Mouse (Mus musculus): ENCODE measurements around the gene Gm47995.
"Not testable (repeated sequence)": the region's sequence is repeated elsewhere in the genome, so short reads cannot be mapped to it uniquely, and the experiment has no call there.

Gm47995 gene

DNA sequence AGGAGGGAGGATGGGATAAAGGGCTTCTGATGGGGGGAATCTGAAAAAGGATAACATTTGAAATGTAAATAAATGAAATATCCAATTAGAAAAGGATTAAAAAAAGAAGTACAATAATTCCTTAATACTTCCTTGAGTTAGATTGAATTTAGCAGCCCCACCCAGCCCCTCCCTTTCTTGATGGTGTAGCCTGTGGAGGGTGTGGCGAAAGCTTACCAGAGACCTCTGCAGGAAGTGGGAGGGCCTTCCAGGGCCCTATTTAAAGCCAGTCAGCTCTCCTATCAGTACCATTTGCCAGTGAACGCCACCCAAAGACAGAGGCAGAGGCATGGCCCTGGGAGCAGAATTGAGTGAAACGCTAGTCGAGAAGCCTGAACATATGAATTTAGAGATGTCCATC lies at the start of gene Gm47995:
TSS of gene Gm47995 (plus strand) at position 329 of the 400 bp plus-strand sequence.
- DNase-seq (ENCODE audit: low spot score in 2 of 2), result not testable (repeated sequence)

DNA sequence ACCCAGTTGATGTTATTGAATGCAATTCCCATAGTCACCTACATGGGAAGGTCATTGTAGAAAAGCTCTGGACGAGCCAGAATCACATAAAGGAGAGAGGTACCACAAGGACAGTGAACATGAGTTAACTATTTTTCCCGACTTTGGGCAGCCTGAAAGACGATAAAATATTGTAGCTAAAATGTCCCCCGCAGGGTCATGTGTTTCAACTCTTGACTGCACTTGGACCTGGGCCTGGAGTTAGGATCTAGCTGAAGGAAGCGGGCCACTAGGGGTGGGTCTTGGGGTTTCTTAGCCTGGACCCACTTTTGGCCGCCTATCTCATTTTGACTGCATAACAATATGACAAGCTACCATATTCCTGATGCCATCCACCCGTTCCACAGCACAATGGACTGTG lies 48.0 kb upstream of the Gm47995 start:
- no peak for DNase-seq (ENCODE audit: low spot score in 2 of 2)

DNA sequence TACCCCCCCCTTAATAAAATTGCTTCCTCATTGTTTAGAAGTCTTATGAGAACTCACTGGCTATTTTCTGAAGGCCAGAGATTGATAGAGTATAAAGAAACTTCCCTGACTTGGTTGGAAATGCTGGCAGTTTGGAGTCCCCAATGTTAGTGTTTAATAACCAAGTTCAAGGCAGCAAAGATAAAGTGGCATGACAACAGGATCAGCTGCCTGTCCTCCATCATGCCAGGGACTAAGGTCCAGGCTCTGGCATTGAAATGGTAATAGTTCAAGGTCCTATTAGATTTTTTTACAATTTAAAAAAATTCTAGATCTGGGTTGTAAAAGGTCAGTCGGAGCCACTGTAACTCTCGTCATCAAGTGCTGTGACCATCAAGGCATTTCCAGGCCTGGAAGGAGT lies 47.2 kb upstream of the Gm47995 start:
- DNase-seq (ENCODE audit: low spot score in 2 of 2), result no peak

GRCm38 (mm10) chr1:151153056-151153652 lies 45.1 kb upstream of the Gm47995 start:
- DNase-seq (ENCODE audit: low spot score in 2 of 2), result no peak

- DNase-seq (ENCODE audit: low spot score in 2 of 2), result not testable (repeated sequence)
Observed at GRCm38 (mm10) chr1:151154131-151154530, 44.1 kb upstream of the Gm47995 start.

DNA sequence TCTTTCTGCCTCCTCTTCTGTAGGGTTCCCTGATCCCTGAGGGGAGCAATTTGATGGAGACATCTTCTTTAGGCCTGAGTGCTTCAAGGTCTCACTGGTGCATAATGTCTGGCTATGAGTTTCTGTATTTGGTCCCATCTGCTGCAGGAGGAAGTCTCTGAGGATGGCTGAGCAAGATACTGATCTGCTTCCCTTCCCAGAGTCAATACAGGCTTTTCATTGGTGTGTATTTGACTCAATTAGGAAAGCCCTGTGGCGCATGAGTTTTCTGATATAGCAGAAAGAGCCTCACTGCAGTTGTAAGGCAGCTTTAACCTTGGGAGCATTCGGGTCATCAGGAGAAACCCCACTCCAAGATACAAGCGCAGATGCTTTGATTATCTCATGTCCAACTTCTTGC lies 42.1 kb upstream of the Gm47995 start:
- no peak for DNase-seq (ENCODE audit: low spot score in 2 of 2)

DNA sequence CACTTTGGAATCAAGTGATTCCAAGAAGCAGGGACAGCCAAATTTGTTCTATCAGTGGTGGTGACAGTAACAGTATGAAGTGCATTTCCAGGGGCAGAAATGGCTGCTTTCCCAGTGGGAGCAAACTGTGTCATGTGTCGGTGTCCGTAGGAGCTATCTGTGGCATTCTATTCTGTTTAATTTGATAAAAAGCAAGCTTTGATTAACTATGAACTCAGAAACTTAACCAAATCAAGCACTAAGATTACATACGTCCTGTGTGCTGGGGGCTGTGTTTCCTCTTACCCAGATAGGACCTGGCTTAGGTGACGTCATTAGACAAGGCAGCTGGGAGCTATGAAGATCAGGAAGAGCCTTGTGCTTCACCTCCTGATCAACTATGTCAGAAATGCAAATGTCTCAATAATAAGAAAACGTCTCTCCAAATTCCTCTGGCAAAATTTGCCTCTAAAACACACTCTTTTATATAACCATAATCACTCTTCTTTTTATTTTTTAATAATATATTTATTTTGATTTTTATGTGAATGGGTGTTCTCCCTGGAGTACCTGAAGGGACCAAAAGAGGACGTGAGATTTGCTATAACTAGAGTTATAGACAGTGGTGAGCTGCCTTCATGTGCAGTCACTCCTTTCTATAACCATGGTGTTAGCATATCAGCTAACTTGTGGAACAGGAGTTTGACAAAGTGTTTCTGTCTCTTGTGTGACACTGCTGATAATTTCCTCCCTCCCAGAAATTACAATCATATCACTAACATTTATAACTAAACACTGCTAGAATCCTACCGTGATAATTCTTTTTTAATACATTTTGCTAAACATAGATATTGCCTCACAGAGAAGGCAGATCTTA lies 41.2 kb upstream of the Gm47995 start:
- no peak for DNase-seq (ENCODE audit: low spot score in 2 of 2)

DNA sequence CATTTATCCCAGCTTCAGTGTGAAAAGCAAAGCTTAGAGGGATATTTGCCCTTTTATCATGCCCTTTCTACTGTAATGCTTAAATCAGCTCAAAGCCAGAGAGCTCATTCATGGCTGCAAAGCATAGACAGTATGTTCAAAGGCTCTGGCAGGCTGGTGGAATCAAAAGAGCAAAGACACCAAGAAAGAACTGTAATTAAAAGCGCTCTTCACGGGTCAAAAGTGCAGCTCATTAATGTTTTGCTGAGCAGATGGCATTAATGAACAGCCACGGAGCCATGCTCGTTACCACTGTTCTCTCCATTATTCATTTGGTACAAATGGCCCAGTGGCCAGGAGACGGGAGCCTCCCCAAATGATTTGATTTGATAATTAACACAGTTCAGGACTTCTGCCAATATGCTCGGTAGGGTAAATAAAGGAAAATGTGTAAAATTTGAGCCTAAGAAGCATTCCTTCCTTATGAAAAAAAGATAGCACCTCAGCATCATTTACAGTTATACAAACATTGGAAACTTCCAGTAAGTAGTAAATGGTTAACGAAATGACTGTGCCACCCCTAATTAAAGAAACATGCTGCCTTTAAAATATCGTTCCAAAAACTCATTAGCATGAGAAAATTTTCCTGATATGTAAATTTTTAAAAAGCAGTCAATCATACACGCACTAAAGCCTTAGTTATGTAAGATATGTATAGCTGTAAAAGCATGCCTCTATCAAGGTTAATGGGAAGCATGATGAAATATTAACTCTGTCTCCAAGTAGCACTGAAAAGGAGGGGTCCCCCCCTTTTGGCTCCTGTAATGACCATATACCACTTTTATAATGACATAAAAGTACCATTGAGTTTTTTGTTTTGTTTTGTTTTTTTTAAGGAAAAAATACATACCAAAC lies 40.0 kb upstream of the Gm47995 start:
- no peak for DNase-seq (ENCODE audit: low spot score in 2 of 2)

- DNase-seq (ENCODE audit: low spot score in 2 of 2), result no peak
Observed at GRCm38 (mm10) chr1:151158857-151159510, 39.3 kb upstream of the Gm47995 start.

GRCm38 (mm10) chr1:151166031-151166430 lies 32.2 kb upstream of the Gm47995 start:
- DNase-seq (ENCODE audit: low spot score in 2 of 2), result no peak

GRCm38 (mm10) chr1:151167297-151168047 lies 30.8 kb upstream of the Gm47995 start:
- peak in 1 of 2 experiments; percentile 6 for DNase-seq (ENCODE audit: low spot score in 2 of 2)

DNA sequence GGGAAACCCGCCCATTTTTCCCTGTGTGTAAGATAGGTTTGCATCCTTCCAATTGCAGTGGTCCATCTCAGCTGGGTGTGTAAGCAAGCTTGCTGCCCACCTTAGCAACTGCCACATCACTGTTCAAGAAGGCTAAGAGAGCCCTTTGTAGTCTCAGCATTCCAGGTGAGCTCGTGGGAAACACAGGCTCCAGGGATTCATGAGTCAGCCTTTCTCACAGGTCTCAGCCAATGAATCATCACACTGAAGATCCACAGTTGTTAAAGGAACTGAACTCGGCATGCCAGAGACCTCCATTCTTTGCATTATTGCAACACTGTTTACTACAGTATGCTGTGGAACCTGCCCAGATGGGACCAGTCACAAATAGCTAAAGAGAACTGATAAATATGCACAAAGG lies 29.6 kb upstream of the Gm47995 start:
- DNase-seq (ENCODE audit: low spot score in 2 of 2), result no peak

GRCm38 (mm10) chr1:151171572-151172461 lies 26.4 kb upstream of the Gm47995 start:
- DNase-seq (ENCODE audit: low spot score in 2 of 2), result peak in 1 of 2 experiments; percentile 39

DNA sequence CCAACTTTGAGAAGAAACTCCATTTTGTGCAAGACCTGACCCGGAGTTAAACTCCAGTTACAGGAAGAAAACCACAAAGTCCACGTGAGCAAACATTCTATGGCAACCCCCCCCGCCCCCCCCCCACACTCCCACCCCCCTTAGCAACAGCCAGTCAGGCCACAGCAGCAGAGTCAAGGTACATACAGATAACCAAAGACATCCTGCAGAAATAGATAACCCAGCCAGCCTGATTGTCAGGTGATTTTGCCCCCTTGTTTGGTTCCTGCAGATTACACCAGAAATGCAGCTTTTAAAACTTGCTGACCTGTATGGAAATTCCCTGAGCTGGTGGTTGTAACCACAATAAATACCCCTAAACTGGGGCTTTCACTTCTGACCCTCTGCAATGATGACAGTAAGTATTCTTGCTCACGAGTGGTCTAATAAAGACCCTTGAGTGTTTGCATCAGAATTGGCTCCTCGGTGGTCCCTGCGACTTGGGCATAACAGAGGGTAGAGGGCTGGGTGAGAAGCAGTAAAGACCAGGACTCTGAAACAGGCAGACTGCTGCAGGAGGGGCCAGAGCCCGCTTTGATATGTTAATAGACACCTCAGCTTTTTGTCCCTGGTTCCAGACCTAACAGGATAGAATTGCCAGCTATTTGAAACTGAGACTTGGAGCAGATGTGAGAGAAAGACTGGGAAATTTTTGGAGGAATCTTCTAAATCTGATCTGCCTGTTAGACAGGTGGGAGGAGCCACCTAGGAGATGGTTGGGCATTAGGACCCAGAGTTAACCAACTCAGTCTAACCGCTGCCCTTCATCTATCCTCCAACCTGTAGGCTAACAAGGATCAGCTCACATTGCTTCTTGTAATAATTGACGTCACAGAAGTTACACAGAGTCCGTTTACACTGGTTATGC lies 21.0 kb upstream of the Gm47995 start:
- peak in 1 of 2 experiments; percentile 11 for DNase-seq (ENCODE audit: low spot score in 2 of 2)

DNA sequence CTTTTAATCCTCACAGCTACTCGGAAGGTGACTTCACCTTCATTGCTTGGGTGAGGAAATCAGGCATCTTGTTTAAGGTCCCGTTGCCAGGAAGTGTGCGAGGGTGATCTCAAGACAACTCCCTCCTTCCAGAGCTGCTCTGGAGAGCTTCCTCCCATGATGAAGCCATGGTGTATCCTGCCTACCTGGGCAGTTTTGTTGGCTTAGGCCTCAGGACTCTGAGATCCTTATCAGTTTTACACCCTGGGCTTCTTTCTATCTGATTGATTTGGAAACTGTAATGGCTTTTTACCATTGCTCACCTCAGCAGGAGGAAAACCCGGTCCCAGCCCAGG lies 20.3 kb upstream of the Gm47995 start:
- no peak for DNase-seq (ENCODE audit: low spot score in 2 of 2)

GRCm38 (mm10) chr1:151178505-151179083 lies 19.7 kb upstream of the Gm47995 start:
- no peak for DNase-seq (ENCODE audit: low spot score in 2 of 2)

- DNase-seq (ENCODE audit: low spot score in 2 of 2), result no peak
Observed at GRCm38 (mm10) chr1:151180167-151180566, 18.1 kb upstream of the Gm47995 start.

- not testable (repeated sequence) for DNase-seq (ENCODE audit: low spot score in 2 of 2)
Observed at GRCm38 (mm10) chr1:151182266-151182665, 16.0 kb upstream of the Gm47995 start, which contains the start of gene Gm47985. TSS of gene Gm47985 (plus strand) at chr1:151182537.
